Mouse (Mus musculus): ENCODE measurements at regions not wholly inside any gene's neighbourhood (a gene's known extent, or its start where the extent isn't known, plus 50 kb on each side); places are given as distances from the start of the nearest gene placed in this dataset.
A peak's percentile ranks its signal among the peaks of the same experiment; 100 is the strongest.

DNA sequence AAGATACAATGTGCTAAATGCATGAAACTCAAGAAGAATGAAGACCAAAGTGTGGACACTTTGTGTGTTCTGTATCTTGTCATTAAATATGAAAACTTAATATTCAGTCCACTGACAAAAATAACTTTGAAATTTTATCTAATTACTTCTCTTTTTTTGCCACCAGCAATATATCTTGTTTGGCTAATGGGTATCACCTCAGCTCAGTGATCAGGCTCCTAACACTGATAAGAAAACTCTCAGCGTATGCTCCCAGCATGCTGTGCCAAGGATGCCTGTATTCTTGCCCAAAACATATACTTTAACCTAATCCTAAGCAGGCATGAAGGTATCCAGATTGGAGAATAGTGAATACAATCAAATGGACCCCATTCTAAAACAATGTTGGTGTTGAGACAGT lies 53.3 kb upstream of the Ptpn12 start:
- ATAC-seq (ENCODE audit: extremely low read depth, insufficient number of reproducible peaks, low FRiP score, poor library complexity, severe bottlenecking) = no peak

DNA sequence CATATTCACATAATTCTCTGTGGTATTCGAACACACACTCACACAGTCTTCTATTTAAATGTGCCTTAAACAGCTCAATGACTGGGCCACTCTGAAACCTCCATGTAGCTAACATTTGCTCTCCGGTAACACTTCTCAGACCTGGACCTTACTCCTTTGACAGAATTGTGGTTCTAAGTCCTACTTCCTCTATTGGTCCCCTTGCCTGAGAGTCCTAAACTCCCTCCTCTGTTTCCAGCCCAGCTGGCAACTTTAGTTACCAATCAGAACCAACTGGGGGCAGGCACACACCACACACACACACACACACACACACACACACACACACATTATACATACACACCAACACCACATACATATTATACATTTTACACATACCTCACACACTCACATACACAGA lies 57.7 kb upstream of the Ptpn12 start:
- no peak for ATAC-seq (ENCODE audit: extremely low read depth, insufficient number of reproducible peaks, low FRiP score, poor library complexity, severe bottlenecking)

DNA sequence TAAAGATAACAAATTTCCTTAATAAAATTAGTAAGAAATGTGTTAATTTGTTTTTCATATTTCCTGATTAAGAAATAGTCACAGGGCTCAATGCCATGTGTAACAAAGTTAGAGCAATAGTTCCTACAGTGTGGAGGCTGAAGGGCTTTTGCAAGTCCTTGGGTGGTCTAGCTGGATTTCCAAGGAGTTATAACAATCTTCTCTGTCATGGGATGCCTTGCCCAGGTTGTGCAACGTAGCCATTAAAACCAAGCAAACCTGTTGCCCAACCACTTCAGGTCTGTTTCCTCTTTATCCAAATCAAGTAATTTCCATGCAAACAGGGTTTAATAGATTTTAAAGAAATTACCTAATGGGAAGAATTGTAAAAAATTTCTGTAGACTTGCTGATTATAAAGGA lies 59.8 kb upstream of the Ptpn12 start:
- ATAC-seq (ENCODE audit: extremely low read depth, insufficient number of reproducible peaks, low FRiP score, poor library complexity, severe bottlenecking) = no peak

DNA sequence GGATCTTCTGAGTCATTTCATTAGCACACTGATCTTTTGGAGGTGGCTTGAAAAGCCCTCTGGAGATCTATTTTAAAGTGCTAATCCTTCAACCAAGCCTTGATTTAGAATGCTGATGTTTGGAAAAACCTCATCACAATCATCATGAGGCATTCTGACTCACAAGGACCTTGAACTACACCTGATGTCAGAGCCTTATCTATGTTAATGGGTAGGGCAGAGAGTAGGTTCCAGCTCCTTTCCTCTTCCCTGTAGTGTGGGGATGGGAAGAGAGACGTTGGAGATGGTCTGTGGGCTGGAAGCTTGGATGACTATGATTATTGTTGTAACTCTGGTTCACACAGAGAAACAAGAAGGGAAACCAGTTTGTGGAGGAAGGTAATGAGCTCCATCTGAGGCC lies 63.0 kb upstream of the Gsap start:
- ATAC-seq (ENCODE audit: extremely low read depth, insufficient number of reproducible peaks, low FRiP score, poor library complexity, severe bottlenecking) = no peak

DNA sequence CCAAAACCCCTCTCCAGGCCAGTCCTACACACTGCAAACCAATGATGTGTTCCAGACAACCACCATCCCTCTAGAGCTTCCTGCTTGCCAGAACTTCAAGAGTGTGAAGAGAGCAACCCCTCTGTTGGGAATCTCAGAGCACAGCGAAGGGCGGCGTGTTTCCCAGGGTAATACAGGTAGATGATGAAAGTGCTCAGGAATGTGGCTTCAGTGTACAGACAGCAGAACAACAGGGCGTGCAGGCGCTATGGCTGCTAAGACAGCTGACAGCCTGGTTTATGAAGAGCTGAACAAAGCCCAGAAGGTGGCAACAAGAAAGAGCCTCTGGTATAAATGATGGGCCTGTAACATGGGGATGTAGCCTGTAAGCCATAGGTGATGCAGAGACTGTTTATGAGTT lies 61.0 kb upstream of the Gsap start:
- ATAC-seq (ENCODE audit: extremely low read depth, insufficient number of reproducible peaks, low FRiP score, poor library complexity, severe bottlenecking) = no peak

DNA sequence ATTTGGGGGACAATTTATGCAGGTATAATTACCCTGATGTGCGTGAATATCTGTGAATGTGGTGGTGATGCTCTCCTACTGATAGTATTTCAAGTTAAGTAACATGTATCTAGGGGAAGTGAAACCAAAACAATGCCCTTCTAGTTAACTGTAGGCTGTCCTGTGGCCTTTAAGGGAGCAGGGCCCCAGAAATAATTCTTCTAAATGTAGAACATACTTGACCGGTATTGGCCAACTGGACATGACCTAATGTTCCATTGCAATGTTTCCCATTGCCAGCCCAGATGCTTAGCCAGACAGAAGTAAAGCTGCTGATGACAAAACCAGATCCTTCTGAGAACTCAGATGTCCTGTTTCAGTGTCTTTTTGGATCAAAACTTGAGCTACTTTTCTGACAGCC lies 54.9 kb upstream of the Gsap start:
- peak; percentile 85 for ATAC-seq (ENCODE audit: extremely low read depth, insufficient number of reproducible peaks, low FRiP score, poor library complexity, severe bottlenecking)

DNA sequence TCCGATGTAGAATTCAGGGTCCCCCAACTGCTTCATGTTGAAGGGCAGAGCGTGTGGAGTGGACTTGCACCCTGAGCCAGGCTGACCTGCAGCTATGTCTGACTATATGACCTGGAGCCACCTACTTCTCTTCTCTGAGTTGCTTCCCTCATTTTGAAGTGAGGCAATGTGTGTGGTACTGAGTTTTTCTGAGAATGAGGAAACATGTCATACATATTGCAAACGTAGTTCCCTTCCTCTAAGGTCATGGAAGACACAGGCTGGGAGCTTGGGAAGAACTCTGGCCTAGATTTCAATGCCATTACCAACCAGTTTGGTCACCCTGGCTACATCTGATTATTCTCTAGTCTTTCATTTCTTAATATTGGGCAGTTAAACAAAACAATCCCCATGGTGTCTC lies 54.1 kb upstream of the Gsap start:
- ATAC-seq (ENCODE audit: extremely low read depth, insufficient number of reproducible peaks, low FRiP score, poor library complexity, severe bottlenecking) = peak; percentile 86

DNA sequence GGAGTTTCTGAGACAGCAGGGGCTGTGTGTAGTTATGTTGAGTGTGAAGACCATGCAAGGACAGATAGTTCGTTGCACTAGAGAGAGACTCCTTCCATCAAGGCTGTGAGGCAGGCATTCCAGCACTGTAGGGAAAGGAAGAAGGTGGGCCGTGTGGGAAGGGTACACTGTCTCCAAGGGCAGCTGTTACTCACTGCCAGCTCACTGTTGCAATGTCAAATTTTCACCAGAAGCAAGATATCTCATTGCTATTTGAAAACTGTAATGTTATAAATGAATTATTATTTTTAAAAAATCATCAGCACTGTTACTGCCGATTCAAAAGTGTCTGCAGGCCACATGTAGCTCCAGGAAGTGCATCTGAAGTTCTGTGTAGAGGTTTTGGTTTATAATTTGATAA lies 50.6 kb upstream of the Gsap start:
- ATAC-seq (ENCODE audit: extremely low read depth, insufficient number of reproducible peaks, low FRiP score, poor library complexity, severe bottlenecking) = no peak

DNA sequence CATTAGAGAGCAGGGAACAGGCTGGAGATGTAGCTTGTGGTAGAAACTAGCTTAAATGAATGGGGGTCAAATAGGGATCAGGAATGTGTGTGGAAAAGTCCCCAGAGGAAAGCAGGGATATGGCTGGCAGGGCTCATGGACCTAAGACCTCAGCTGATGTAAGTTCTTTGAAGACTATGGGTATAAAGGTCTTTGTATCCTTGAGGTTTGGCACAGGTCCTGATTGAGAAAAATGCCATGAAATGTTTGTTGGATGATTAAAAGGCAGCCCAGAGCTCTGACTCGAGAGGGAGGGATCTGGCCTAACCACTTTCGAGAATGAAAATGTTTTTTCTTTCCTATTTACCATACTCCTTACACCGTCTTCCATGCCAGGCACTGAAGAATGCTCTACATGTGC lies 50.0 kb upstream of the Gsap start:
- ATAC-seq (ENCODE audit: extremely low read depth, insufficient number of reproducible peaks, low FRiP score, poor library complexity, severe bottlenecking) = no peak
